Mouse (Mus musculus) erythroblast, embryonic 14.5 days (primary cell): ENCODE data around the gene Magoh.

ENCODE experiments used
- GATA1 ChIP-seq: IDR thresholded peaks from 2 replicates; pipeline ENCODE4 v1.6.1; 2012; ENCODE audit warnings: low read length, inconsistent platforms, mixed read lengths
- TAL1 ChIP-seq: IDR thresholded peaks from 3 replicates; pipeline ENCODE4 v1.6.1; 2012; ENCODE audit warnings: low read length, inconsistent platforms, mixed read lengths

DNA sequence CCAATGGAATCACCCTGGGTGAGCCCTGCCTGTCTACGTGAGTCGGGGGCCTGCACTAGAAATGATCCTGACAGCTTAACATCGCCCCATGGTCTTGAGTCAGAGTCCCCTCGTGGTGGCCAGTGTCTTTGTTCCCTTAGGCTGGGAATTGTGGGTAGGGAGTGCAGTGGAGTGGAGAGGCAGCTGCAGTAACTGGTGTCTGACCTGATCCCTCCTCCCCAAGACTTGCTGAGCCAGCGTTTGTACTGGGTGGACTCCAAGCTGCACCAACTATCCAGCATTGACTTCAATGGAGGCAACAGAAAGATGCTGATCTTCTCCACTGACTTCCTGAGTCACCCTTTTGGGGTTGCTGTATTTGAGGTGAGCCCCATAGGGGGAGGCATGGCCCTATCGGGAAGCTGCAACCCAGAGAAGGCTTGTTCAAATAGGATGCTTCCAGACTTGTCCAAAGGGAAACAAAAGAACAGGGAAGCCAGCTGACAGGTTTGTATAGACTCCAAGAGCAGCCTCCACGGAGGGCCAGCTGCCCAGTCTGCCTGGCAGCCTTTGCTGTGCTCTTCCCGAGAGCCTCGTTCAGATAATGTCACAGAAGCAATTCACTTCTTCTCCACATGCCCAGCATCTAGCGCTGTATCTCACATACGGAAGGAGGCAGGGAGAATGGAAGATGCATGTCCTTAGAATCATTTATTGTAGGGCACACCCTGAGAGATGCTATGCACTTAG is 22.4 kb upstream of the Magoh start:
- TF ChIP-seq TAL1 (no peak), GATA1 (no peak)
